Mouse (Mus musculus) frontal cortex, postnatal 25 days (tissue): ENCODE measurements around the gene Lactb.
A peak's percentile ranks its signal among the peaks of the same experiment; 100 is the strongest.
"Not testable (repeated sequence)": the region's sequence is repeated elsewhere in the genome, so short reads cannot be mapped to it uniquely, and the experiment has no call there.

Experiments used
- DNase-seq, 2 experiments: peaks; one replicate each; pipeline ENCODE4 v3.0.0; 2022; ENCODE audit warnings: low spot score in 2 of 2

Lactb gene

GRCm38 (mm10) chr9:66920488-66921279 is 54.6 kb downstream of the Lactb start:
- DNase-seq = no peak

GRCm38 (mm10) chr9:66919981-66920380 is 55.3 kb downstream of the Lactb start:
- no peak for DNase-seq

GRCm38 (mm10) chr9:66919382-66919971 is 55.8 kb downstream of the Lactb start, which contains the start of gene Rab8b:
Gene Rab8b (minus strand): TSS chr9:66919687.
- DNase-seq = peak; percentile 83 to 90

DNA sequence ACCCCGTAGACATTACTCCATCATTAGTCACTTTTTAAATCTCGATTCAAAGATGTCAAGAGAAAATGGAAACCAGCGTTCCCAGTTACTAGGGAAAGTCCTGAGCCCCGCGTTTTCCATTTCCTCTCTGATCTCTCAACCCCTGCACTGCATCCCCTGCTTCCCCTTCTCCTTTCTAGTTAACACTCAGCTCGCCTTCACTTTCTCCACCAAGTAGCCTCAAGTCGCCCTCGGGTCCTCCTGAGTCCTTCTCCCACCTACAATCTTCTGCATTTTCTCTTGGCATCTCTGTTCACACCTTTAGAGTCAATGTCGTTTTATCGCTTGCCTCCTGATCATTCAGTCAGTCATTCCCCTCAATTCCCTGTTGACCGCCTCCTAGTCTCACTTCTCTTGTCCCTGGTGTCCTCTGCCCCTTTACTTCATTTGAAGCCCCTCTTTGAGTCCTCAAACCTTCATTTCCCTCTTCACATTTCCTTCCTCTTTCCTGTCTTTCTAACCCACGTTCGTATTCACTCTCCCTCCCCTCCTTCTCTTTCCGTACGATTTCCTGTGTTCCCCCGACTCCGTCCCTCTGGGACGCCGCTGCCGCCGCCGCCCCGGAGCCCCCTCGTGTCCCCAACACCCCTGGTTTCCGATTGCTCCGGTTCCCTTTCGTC is 56.5 kb downstream of the Lactb start:
- DNase-seq = no peak

GRCm38 (mm10) chr9:66917892-66918255 is 57.4 kb downstream of the Lactb start:
- DNase-seq = no peak

DNA sequence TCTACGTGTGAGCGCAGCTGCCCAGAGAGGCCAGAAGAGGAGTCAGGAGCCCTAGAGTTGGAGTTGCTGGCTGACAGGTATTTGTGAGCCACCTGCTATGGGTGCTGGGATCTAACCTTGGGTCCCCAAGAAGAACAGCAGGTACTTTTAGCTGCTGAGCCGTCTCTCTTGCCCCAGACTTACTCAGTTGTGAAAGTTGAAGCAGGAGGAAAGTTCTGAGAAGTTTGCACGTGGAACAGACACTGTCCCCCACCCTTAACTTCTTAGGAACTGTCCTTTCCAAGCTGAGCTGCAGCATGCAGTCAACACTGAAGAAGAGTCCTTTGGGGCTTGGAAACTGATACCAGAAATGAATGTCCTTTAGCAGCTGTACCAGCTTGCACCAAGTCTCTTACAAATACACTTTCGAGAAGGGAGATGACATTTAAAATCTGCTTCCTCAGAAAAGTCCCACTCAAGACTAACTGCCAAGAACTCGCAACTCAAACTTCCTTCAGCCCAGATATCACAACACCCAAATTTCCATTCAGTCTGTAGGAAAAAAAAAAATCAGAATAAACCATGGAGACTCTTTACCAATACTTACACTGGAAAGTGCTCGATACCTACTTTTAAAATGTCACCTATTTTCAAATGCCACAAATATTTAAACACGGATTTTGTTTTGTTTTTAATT is 57.9 kb downstream of the Lactb start:
- DNase-seq = no peak

GRCm38 (mm10) chr9:66915869-66916785 is 59.2 kb downstream of the Lactb start:
- no peak for DNase-seq

GRCm38 (mm10) chr9:66915401-66915800 is 59.9 kb downstream of the Lactb start:
- DNase-seq = no peak

GRCm38 (mm10) chr9:66914540-66914939 is 60.7 kb downstream of the Lactb start:
- no peak for DNase-seq

DNA sequence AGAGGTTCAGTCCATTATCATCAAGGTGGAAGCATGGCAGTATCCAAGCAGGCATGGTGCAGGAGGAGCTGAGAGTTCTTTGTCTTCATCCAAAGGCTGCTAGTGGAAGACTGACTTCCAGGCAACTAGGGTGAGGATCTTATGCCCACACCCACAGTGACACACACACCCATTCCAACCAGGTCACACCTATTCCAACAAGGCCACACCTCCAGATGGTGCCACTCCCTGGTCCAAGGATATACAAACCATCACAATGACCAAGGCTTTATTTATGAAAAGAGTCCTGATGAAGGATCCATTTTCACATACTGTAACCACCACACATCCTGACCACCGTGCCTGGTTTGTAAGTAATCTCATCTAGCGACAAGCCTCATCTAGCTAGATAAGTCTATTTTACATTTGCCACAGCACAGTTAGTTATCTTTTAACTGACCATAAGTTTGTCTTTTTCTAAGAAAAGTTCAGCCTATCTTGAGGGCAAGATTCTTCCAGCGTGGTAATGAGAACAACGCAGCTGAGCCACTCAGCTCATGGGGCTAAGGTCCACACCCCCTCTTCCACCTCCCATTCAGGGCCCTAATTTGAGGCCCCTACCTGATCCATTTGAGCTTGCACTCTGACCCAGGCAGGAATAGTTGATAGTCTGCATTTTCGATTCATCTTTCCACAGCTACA is 61.9 kb downstream of the Lactb start:
- not testable (repeated sequence) for DNase-seq

DNA sequence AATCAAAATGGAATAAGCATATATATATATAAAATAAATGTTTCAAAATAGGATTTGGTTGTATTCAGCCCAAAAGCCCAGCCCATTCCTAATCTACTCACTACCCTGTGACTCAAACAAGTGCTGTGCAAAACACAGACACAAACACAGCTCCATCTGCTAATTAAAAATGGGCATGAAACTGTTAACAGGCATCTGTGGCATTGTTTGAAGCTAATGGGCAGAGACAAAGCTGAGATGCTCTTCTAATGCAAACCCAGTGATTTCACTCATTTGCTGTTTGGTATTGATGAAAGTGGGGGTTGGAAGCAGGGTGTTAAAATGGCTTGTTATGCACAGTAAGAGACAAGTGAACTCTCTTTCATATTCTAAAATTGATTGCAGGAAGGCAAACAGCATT is 63.0 kb downstream of the Lactb start:
- no peak for DNase-seq

- DNase-seq = no peak
Observed at GRCm38 (mm10) chr9:66910677-66911076, 64.6 kb downstream of the Lactb start.

- DNase-seq = no peak
Observed at GRCm38 (mm10) chr9:66909922-66910321, 65.4 kb downstream of the Lactb start.

- DNase-seq = no peak
Observed at GRCm38 (mm10) chr9:66907746-66908397, 67.4 kb downstream of the Lactb start.

- DNase-seq = no peak
Observed at GRCm38 (mm10) chr9:66907126-66907525, 68.2 kb downstream of the Lactb start.

GRCm38 (mm10) chr9:66905990-66906389 is 69.3 kb downstream of the Lactb start:
- no peak for DNase-seq
